Mouse (Mus musculus) lung, embryonic 15.5 days (tissue): ENCODE measurements around the gene Sirt2. TPM values are rescaled to one million over a fixed set of nuclear protein-coding genes. Genes with fewer than 3 reads are reported as not detected.
A peak's percentile ranks its signal among the peaks of the same experiment; 100 is the strongest.

ENCODE experiments used
- ATAC-seq: fragments of 200-750 bp; cut with Nextera tagmentation; 2 replicates; pipeline ENCODE4 v1.8.0; 2017; ENCODE audit warnings: moderate number of reproducible peaks, borderline replicate concordance; ENCODE audit not compliant: low FRiP score, low TSS enrichment; ENCODE audit errors: extremely low read depth
- H3K27ac ChIP-seq: fragments of 300-500 bp; sonication (generic); 2 replicates; pipeline ENCODE4 v1.5.1; 2015; ENCODE audit warnings: moderate library complexity, mild to moderate bottlenecking, inconsistent platforms
- H3K27me3 ChIP-seq: fragments of 300-500 bp; sonication (generic); 2 replicates; pipeline ENCODE4 v1.6.1; 2015; ENCODE audit warnings: inconsistent platforms
- H3K36me3 ChIP-seq: fragments of 300-500 bp; sonication (generic); 2 replicates; pipeline ENCODE4 v1.6.1; 2015; ENCODE audit warnings: inconsistent platforms
- H3K4me1 ChIP-seq: fragments of 300-500 bp; sonication (generic); 2 replicates; pipeline ENCODE4 v1.6.1; 2015; ENCODE audit warnings: inconsistent platforms
- H3K4me2 ChIP-seq: fragments of 300-500 bp; sonication (generic); 2 replicates; pipeline ENCODE4 v1.6.1; 2015; ENCODE audit warnings: inconsistent platforms, mild to moderate bottlenecking, moderate library complexity
- H3K4me3 ChIP-seq: fragments of 300-500 bp; sonication (generic); 2 replicates; pipeline ENCODE4 v1.5.1; 2015; ENCODE audit warnings: mild to moderate bottlenecking, inconsistent platforms
- H3K9ac ChIP-seq: fragments of 300-500 bp; sonication (generic); 2 replicates; pipeline ENCODE4 v1.6.1; 2015; ENCODE audit warnings: inconsistent platforms
- H3K9me3 ChIP-seq: fragments of 300-500 bp; sonication (generic); 2 replicates; pipeline ENCODE4 v1.6.1; 2016; ENCODE audit warnings: inconsistent platforms
- WGBS: fragments of 180-500 bp; shearing (Covaris S2); methylation state at CpG from one replicate; pipeline ENCODE4 v1.1.7; 2015; 5-methylcytosine and 5-hydroxymethylcytosine counted together
- polyA plus RNA-seq: library from polyadenylated mRNA; unstranded; fragments of >200 nt; fragmentation: Nextera tagmentation; extraction: Ambion mirVana; gene quantifications from 2 replicates; pipeline ENCODE4 v1.2.1, GENCODE M21; 2015

The Sirt2 gene
- polyA plus RNA-seq, 1 experiment from 2014 or later: 65.2 TPM

DNA sequence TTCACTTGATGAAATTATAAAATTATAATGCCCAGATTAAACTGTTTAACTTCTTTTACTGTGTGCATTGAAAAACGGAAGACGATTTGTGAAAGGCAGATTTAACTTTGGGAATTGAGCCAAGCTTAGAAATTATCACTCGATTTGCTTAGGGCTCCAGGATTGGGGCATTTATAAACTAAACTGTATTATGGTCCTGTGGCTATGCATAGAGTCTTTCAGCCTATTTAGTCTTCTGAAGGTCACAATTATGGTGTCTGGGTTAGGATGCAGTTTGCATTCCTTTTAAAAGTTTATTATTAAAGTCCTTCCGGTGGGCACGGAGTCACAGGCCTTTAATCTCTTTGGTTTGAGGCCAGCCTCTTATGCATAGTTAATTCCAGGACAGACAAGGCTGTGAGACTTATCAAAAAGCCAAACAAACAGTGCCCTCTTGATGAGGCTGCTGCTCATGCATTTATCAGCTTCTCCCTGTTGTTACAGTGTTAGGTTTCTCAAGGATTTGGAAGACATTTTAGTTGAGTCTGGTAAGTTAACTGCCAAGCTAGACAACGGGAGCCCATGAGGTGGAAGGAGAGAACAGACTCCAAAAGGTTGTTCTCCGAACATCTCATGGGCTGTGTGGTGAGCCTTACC, 45.2 kb downstream of the Sirt2 start:
- 4% methylated on average over 7 of the region's 7 CpGs for WGBS
- Histone ChIP-seq H3K4me1 (peaks cover 54% of the 10 kb centered on the region), H3K9ac (peak overlapping the region; percentile 52), H3K27me3 (no peaks in the 10 kb centered on the region), H3K27ac (peak overlapping the region; percentile 97; the same call in 1 of the 2 replicates), H3K4me3 (peak overlapping the region; percentile 67), H3K9me3 (no peaks in the 10 kb centered on the region), H3K36me3 (peaks cover 49% of the 10 kb centered on the region), H3K4me2 (peak overlapping the region; percentile 75)
- no peak for ATAC-seq

DNA sequence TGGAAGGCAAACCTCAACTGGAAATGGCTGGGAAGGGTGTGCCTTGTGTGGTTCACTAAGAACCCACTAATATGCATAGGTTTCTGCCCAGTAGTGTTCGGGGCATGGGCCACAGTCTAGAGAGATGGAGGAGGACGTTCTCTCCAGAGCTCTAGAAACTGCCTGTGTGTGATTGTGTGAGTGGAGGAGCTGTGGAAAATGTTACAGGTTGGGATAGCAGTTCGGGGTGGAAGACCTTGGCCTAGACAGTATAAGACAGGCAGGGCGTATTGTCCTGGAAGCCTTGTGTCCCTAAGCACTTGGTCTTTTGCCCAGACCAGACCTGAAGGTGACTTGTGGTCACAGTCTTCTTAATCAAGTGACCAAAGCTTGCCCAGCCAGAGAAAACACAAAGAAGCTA, 45.9 kb downstream of the Sirt2 start:
- WGBS: 44% methylated on average over 4 of the region's 4 CpGs
- H3K27ac ChIP-seq: peak overlapping the region; percentile 97; the same call in 1 of the 2 replicates
- no peak for ATAC-seq
- H3K27me3 ChIP-seq: no peaks in the 10 kb centered on the region
- H3K36me3 ChIP-seq: peaks cover 56% of the 10 kb centered on the region
- H3K4me3 ChIP-seq: peak overlapping the region; percentile 67
- no peaks in the 10 kb centered on the region for H3K9me3 ChIP-seq
- peaks cover 53% of the 10 kb centered on the region for H3K4me1 ChIP-seq
- H3K4me2 ChIP-seq: peak overlapping the region; percentile 75
- H3K9ac ChIP-seq: peak overlapping the region; percentile 52

DNA sequence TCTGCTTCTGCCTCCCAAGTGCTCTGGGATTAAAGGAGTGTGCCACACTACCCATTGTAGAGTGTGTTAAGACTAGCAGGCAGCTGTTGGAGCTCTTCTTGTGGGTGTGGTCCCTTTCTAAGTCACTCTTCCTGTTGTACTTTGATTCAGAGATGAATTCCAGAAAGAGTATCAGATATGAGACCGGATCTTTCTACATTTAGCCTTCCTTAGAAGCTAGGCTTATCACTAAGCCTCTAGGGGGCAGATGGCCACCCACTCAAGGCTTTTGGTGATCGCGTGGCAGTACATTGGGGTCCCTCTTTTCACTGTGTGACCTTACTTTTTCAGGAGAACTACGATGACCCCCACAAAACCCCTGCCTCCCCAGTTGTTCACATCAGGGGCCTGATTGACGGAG, 46.4 kb downstream of the Sirt2 start:
- Histone ChIP-seq H3K27me3 (no peaks in the 10 kb centered on the region), H3K9ac (peak overlapping the region; percentile 52; the same call in 1 of the 2 replicates), H3K27ac (peak overlapping the region; percentile 97; the same call in 1 of the 2 replicates), H3K4me3 (peak overlapping the region; percentile 67), H3K4me1 (peaks cover 48% of the 10 kb centered on the region), H3K4me2 (peak overlapping the region; percentile 75), H3K9me3 (no peaks in the 10 kb centered on the region), H3K36me3 (peaks cover 61% of the 10 kb centered on the region)
- 57% methylated on average over 5 of the region's 5 CpGs for WGBS
- no peak for ATAC-seq

DNA sequence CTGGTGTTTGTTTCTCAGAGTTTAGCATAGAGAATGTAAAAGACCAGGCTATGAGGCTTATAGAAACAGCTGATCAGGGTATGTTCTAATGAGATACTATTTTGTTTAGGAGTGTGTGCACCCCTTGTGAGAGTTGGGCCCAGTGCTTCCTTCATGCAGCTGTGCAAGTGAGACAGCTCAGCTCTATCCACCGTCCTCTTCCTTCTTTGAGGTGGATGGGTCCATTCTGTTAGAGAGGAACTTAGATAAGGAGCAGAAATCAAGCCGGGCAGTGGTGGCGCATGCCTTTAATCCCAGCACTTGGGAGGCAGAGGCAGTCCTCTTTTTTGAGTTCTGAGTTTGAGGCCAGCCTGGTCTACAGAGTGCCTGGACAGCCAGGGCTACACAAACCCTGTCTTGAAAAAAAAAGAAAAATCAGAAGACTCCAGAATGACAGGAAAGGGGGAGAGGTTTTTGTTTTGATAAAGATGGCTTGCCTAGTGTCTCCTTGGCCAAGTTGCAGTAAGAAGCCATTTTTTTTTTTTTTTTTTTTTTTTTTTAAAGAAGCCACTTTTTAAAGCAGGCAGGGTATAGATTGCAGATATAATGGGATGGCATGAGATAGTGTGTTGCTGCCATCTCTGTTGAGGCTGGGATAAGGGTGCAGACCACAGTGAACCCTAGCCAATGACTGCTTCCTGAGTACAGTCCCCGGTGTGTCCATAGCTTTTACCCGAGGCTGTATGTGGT, 47.9 kb downstream of the Sirt2 start:
- Histone ChIP-seq H3K4me1 (peaks cover 50% of the 10 kb centered on the region), H3K4me2 (no peak overlapping the region), H3K27me3 (no peaks in the 10 kb centered on the region), H3K4me3 (no peak overlapping the region), H3K9me3 (no peaks in the 10 kb centered on the region), H3K36me3 (peaks cover 75% of the 10 kb centered on the region), H3K27ac (no peak overlapping the region), H3K9ac (no peak overlapping the region)
- ATAC-seq: no peak
- WGBS: 76% methylated on average over 5 of the region's 5 CpGs

DNA sequence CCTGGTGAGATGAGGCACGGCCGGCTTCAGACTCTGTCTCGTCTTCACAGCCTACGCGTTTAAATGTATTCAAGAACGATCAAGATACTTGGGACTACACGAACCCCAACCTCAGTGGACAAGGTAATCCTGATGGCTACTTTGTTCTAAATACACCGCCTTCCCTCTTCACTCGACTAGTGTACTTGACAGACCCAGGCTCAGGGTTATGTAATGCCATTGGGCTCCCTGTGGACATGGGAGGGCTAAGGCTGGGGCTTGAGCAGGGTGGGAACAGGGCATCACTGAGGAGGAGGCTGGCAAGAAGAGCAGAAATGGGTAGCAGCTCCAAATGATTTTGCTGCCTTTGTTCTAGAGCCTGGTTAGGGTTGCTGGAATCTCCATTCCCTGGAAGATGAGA, 48.7 kb downstream of the Sirt2 start:
- H3K36me3 ChIP-seq: peaks cover 83% of the 10 kb centered on the region
- H3K4me1 ChIP-seq: peaks cover 57% of the 10 kb centered on the region
- ATAC-seq: no peak
- no peaks in the 10 kb centered on the region for H3K27me3 ChIP-seq
- no peak overlapping the region for H3K4me3 ChIP-seq
- H3K9ac ChIP-seq: no peak overlapping the region
- no peak overlapping the region for H3K4me2 ChIP-seq
- no peak overlapping the region for H3K27ac ChIP-seq
- H3K9me3 ChIP-seq: no peaks in the 10 kb centered on the region
- WGBS: 86% methylated on average over 9 of the region's 9 CpGs

DNA sequence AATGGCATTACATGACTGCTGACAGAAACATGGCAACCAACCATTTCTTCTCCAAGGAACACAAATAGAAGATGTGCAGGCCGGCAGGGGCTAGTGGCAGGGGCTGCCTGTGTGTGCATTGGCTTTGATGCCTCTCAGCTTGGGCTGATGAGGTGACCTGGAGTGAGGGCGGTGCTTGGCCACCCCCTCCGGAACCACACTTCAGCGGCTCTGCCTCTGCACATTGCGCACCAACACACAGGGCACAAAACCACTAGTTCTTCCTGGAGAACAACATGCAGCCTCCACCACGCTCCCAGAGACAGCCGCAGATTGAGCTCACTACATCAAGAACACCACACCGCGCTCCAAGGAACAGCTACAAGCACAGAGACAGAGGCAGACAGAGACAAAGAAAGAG, 49.7 kb downstream of the Sirt2 start:
- ATAC-seq: no peak
- Histone ChIP-seq H3K9ac (no peak overlapping the region), H3K36me3 (peaks cover 92% of the 10 kb centered on the region), H3K9me3 (no peaks in the 10 kb centered on the region), H3K4me1 (peaks cover 67% of the 10 kb centered on the region), H3K4me2 (no peak overlapping the region), H3K27ac (no peak overlapping the region), H3K27me3 (no peaks in the 10 kb centered on the region), H3K4me3 (no peak overlapping the region)
- 77% methylated on average over 9 of the region's 9 CpGs for WGBS

DNA sequence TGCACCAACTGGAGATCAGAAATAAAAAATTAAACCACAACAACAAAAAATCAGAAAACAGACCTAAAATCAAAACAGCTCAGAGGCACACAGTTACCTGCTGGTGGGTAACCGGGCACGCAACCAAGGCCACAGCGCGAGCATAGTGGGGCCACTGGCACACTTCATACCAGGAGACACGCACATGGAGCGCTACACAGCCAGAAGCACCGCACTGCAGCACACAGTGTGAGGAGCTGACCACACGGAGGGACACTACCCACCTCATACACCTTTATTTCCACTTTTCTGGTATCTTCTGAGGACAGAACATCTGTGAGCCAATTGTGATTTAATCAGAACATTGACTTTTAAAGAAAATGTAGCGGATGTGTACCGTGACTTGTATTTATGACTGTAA, 50.4 kb downstream of the Sirt2 start:
- Histone ChIP-seq H3K4me3 (no peak overlapping the region), H3K27me3 (no peaks in the 10 kb centered on the region), H3K27ac (no peak overlapping the region), H3K4me1 (peaks cover 70% of the 10 kb centered on the region), H3K9ac (no peak overlapping the region), H3K36me3 (peaks cover 99% of the 10 kb centered on the region), H3K4me2 (no peak overlapping the region), H3K9me3 (no peaks in the 10 kb centered on the region)
- 89% methylated on average over 10 of the region's 10 CpGs for WGBS
- no peak for ATAC-seq

DNA sequence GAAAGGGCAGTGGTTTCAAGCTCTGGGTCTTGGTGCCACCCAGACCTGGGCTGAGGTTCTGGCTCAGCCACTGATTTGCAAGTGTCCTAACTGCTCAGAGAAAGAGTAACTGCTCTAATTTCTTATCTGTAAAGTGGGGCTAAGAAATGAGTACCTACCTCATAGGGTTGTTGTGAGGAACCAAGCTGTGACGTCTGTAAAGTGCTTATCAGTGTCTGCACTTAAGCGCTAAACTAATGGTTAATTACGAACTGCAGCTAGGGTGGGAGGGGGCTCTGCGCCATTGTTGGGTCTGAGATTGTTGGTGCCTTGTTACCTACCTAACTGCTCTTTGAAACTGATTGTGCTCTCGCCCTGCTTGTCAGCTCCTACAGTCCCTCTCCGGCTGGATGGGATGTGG, 51.0 kb downstream of the Sirt2 start:
- no peak for ATAC-seq
- peaks cover 64% of the 10 kb centered on the region for H3K4me1 ChIP-seq
- 63% methylated on average over 6 of the region's 6 CpGs for WGBS
- no peak overlapping the region for H3K4me2 ChIP-seq
- H3K9me3 ChIP-seq: no peaks in the 10 kb centered on the region
- no peak overlapping the region for H3K27ac ChIP-seq
- H3K27me3 ChIP-seq: no peaks in the 10 kb centered on the region
- H3K36me3 ChIP-seq: peaks cover 99% of the 10 kb centered on the region
- no peak overlapping the region for H3K4me3 ChIP-seq
- H3K9ac ChIP-seq: no peak overlapping the region

DNA sequence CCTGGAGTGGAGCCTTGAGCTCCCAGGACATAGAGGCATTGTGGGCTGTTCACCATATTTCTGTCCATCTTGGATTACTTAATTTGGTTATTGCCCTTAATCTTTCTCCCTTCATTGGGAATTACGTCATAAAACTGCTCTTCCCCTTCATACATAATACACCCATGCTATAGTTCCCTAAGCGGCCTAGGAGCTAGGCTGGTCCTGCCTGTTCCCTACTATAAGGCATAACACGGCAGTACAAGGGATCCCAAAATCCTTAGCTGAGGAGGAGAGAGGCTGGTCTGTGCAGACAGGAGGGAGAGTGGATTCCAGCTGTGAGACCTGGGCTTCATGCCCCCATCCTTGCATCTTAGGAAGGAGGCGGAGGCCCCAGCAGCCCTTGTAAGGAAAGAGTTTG, 51.4 kb downstream of the Sirt2 start:
- WGBS: 76% methylated on average over 4 of the region's 4 CpGs
- peaks cover 60% of the 10 kb centered on the region for H3K4me1 ChIP-seq

DNA sequence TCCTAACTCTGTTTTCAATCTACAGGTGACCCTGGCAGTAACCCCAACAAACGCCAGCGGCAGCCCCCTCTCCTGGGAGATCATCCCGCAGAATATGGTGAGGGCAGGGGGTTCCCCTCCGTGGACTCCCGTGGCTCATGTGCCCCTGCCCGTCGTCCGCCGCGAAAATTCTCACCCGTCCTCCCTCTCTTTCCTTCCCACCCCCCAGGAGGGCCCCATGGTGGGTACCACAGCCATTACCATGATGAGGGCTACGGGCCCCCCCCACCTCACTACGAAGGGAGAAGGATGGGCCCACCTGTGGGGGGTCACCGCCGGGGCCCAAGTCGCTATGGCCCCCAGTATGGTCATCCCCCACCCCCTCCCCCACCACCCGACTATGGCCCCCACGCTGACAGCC, 51.9 kb downstream of the Sirt2 start:
- H3K9me3 ChIP-seq: no peaks in the 10 kb centered on the region

More for the DNA sequence above, 51.4 kb downstream of the Sirt2 start:
- H3K4me2 ChIP-seq: no peak overlapping the region
- peaks cover 99% of the 10 kb centered on the region for H3K36me3 ChIP-seq
- ATAC-seq: no peak
- H3K27me3 ChIP-seq: no peaks in the 10 kb centered on the region
- no peak overlapping the region for H3K27ac ChIP-seq
- no peak overlapping the region for H3K9ac ChIP-seq
- no peaks in the 10 kb centered on the region for H3K9me3 ChIP-seq
- H3K4me3 ChIP-seq: no peak overlapping the region

DNA sequence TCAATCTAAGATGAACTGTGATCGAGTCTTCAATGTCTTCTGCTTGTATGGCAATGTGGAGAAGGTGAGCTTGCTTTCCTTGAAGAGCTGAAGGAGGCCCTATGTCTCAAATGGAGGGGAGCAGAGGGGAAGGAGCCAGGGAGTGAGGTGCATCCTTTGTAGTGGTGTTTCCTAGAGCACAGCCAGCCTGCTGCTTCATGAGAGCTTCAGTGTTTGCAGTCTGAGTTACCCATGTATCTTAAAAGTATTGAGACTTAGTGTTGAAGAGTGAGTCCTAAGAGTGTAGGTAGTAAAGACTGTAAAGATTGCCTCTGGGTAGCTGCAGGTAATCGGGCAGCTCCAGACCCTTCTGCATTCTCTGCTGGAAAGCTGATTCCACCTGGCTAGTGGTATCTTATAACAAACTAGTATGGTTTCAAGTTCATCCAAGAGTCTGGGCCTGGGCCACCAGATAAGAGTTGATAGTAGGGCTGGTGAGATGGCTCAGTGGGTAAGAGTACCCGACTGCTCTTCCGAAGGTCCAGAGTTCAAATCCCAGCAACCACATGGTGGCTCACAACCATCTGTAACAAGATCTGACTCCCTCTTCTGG, 52.4 kb downstream of the Sirt2 start:
- H3K36me3 ChIP-seq: peaks cover 94% of the 10 kb centered on the region
- no peak for ATAC-seq
- peaks cover 60% of the 10 kb centered on the region for H3K4me1 ChIP-seq
- H3K27me3 ChIP-seq: no peaks in the 10 kb centered on the region
- WGBS: 90% methylated on average over 4 of the region's 4 CpGs
- H3K9me3 ChIP-seq: no peaks in the 10 kb centered on the region
- no peak overlapping the region for H3K4me3 ChIP-seq
- H3K27ac ChIP-seq: no peak overlapping the region
- no peak overlapping the region for H3K9ac ChIP-seq
- H3K4me2 ChIP-seq: no peak overlapping the region

More for the DNA sequence above, 51.9 kb downstream of the Sirt2 start:
- H3K4me3 ChIP-seq: no peak overlapping the region
- WGBS: 80% methylated on average over 18 of the region's 18 CpGs
- H3K27me3 ChIP-seq: no peaks in the 10 kb centered on the region
- peaks cover 99% of the 10 kb centered on the region for H3K36me3 ChIP-seq
- H3K27ac ChIP-seq: no peak overlapping the region
- no peak overlapping the region for H3K9ac ChIP-seq
- peaks cover 60% of the 10 kb centered on the region for H3K4me1 ChIP-seq
- H3K4me2 ChIP-seq: no peak overlapping the region
- no peak for ATAC-seq

DNA sequence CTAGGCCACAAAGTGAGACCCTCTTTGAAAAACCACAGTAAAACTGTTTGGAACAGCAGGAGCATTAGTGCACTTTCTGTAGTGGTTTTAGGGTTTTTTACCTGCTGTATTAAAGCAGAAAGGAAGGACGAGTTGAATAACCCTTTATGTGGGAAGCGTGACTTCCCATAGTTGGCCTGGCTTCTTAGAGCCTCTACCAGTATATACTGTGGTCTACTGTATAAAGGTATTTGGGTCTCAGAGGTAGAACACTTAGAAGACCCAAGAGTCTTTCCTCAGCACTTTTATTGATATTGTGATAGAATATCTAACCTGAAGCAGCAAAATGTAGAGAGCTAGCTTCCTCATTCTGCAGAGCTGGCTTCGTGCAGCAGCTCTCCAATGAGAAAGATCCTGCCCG, 53.0 kb downstream of the Sirt2 start:
- peaks cover 61% of the 10 kb centered on the region for H3K4me1 ChIP-seq
- WGBS: 86% methylated on average over 4 of the region's 4 CpGs
- peaks cover 87% of the 10 kb centered on the region for H3K36me3 ChIP-seq
- H3K9me3 ChIP-seq: no peaks in the 10 kb centered on the region
- H3K9ac ChIP-seq: no peak overlapping the region
- no peak overlapping the region for H3K27ac ChIP-seq
- no peak for ATAC-seq
- no peak overlapping the region for H3K4me3 ChIP-seq
- H3K4me2 ChIP-seq: no peak overlapping the region
- no peaks in the 10 kb centered on the region for H3K27me3 ChIP-seq
